Mouse (Mus musculus) heart, embryonic 15.5 days (tissue): Measurements from ENCODE around the gene Hmg20a. TPM values are rescaled to one million over a fixed set of nuclear protein-coding genes. Genes with fewer than 3 reads are reported as not detected.
A peak's percentile ranks its signal among the peaks of the same experiment; 100 is the strongest.

Source experiments
- ATAC-seq: fragments of 200-750 bp; cut with Nextera tagmentation; replicated peaks from 2 replicates; pipeline ENCODE4 v1.8.0; 2017; ENCODE audit warnings: low read depth, moderate TSS enrichment; ENCODE audit not compliant: insufficient number of reproducible peaks, insufficient read depth, low FRiP score
- H3K27ac ChIP-seq: fragments of 300-500 bp; sonication (generic); 2 replicates; pipeline ENCODE4 v1.5.1; 2015; ENCODE audit warnings: mild to moderate bottlenecking, inconsistent platforms
- H3K27me3 ChIP-seq: fragments of 300-500 bp; sonication (generic); 2 replicates; pipeline ENCODE4 v1.6.1; 2015; ENCODE audit warnings: inconsistent platforms
- H3K36me3 ChIP-seq: fragments of 300-500 bp; sonication (generic); 2 replicates; pipeline ENCODE4 v1.6.1; 2015; ENCODE audit warnings: mild to moderate bottlenecking, inconsistent platforms
- H3K4me1 ChIP-seq: fragments of 300-500 bp; sonication (generic); replicated peaks from 2 replicates; pipeline ENCODE4 v1.6.1; 2015; ENCODE audit warnings: inconsistent platforms
- H3K4me2 ChIP-seq: fragments of 300-500 bp; sonication (generic); 2 replicates; pipeline ENCODE4 v1.6.1; 2015; ENCODE audit warnings: inconsistent platforms, mild to moderate bottlenecking, moderate library complexity
- H3K4me3 ChIP-seq: fragments of 300-500 bp; sonication (generic); 2 replicates; pipeline ENCODE4 v1.5.1; 2015; ENCODE audit warnings: mild to moderate bottlenecking, inconsistent platforms
- H3K9ac ChIP-seq: fragments of 300-500 bp; sonication (generic); 2 replicates; pipeline ENCODE4 v1.6.1; 2015; ENCODE audit warnings: mild to moderate bottlenecking, inconsistent platforms
- H3K9me3 ChIP-seq: fragments of 300-500 bp; sonication (generic); replicated peaks from 2 replicates; pipeline ENCODE4 v1.6.1; 2016; ENCODE audit warnings: inconsistent platforms
- WGBS: fragments of 180-500 bp; shearing (Covaris S2); methylation state at CpG from one replicate; pipeline ENCODE4 v1.1.7; 2015; ENCODE audit warnings: mixed read lengths; 5-methylcytosine and 5-hydroxymethylcytosine counted together
- polyA plus RNA-seq: library from polyadenylated mRNA; unstranded; fragments of >200 nt; fragmentation: Nextera tagmentation; extraction: Ambion mirVana; gene quantifications from 2 replicates; pipeline ENCODE4 v1.2.1, GENCODE M21; 2015

Hmg20a gene
- polyA plus RNA-seq, 1 experiment from 2014 or later, result 48.9 TPM

DNA sequence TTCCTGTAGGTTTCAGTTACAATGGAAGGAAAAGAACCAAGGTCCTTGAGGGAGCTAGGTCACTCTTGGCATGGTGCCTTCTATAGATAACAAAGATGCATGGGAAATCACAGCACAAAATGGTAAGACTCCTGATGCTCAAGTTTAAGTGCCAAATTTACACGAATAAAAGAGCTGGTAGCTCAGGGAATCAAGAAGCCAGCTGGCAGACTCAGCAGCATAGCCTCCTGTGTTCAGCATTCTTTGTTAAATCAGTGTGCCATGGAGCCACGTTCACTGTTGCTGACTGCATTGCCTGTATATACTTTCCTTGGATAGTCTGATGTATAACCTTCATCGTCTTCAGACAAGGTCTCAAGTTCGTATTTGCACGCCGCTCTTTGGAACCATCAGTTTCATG, 33.2 kb downstream of the Hmg20a start:
- no peak overlapping the region for H3K27ac ChIP-seq
- no peaks in the 10 kb centered on the region for H3K27me3 ChIP-seq
- H3K9me3 ChIP-seq, result no peaks in the 10 kb centered on the region
- no peaks in the 10 kb centered on the region; the same call in 1 of the 2 replicates for H3K36me3 ChIP-seq
- no peak for ATAC-seq
- H3K4me1 ChIP-seq, result peaks cover 10% of the 10 kb centered on the region; the same call in 1 of the 2 replicates
- no peak overlapping the region for H3K4me3 ChIP-seq
- H3K9ac ChIP-seq, result no peak overlapping the region
- no peak overlapping the region for H3K4me2 ChIP-seq
- 79% methylated on average over 6 of the region's 6 CpGs for WGBS

DNA sequence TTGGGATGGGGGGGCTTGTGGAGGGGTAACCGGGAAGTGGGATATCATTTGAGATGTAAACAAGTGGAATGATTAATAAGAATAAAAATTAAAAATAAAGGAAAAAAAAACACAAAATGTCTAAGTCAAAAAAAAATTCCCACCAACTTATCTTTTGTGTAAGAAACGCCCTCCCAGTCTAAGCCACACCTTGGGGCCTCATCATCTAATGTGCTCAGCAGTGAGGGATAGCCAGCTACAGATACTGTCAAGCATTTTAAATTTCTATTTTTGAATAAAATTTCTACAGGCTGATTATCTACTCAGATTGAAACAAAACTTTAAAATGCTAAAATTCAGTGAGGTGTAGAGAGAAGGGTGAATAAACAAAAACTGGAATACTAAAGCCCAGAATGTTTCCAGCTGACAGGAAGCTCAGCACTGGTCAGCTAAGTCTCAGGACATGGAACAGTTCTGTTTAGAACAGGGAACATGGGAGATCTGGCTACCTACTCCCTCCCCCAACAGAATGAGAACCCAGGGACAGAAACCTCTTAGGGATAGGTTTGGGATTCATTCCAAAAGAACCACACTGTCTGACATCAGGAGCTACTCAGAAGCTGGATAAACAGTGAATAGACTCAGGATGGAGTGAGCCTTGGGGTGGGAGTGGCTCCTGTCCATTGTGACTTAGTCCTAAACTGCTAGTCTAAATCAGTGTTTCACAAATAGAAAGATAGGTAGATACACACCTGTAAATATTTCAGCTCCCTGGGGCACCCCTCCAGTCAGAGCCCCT, 34.8 kb downstream of the Hmg20a start:
- no peak for ATAC-seq
- WGBS, result 84% methylated on average over 2 of the region's 2 CpGs
- Histone ChIP-seq H3K27me3 (no peaks in the 10 kb centered on the region), H3K27ac (no peak overlapping the region), H3K9me3 (no peaks in the 10 kb centered on the region), H3K4me3 (no peak overlapping the region), H3K4me1 (peaks cover 10% of the 10 kb centered on the region; the same call in 1 of the 2 replicates), H3K9ac (no peak overlapping the region), H3K36me3 (no peaks in the 10 kb centered on the region; the same call in 1 of the 2 replicates), H3K4me2 (no peak overlapping the region)

DNA sequence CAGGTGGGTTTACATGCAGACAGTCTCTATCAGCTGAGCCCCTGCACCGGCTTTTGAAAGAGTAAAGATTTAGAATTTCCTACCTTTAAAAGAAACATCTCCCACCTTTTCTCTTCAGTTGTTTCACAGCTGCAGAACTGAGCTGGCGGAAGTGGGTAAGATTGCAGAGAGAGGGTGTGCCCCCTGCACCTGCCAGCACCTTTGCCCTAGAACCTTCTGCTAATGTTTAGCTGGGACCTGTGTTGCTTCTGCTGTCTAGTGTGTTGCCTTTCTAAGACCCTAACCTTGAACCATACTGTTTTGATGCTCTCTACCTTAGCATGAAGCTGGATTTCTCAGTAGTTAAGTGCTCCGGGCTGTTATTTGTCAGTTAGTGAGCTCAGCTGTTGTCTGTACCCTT, 38.0 kb downstream of the Hmg20a start:
- Histone ChIP-seq H3K9me3 (no peaks in the 10 kb centered on the region), H3K4me3 (no peak overlapping the region), H3K36me3 (no peaks in the 10 kb centered on the region; the same call in 1 of the 2 replicates), H3K4me1 (peaks cover 11% of the 10 kb centered on the region; the same call in 1 of the 2 replicates), H3K9ac (no peak overlapping the region), H3K27ac (no peak overlapping the region), H3K4me2 (no peak overlapping the region), H3K27me3 (no peaks in the 10 kb centered on the region)
- WGBS, result 90% methylated on average over 3 of the region's 3 CpGs
- no peak for ATAC-seq

DNA sequence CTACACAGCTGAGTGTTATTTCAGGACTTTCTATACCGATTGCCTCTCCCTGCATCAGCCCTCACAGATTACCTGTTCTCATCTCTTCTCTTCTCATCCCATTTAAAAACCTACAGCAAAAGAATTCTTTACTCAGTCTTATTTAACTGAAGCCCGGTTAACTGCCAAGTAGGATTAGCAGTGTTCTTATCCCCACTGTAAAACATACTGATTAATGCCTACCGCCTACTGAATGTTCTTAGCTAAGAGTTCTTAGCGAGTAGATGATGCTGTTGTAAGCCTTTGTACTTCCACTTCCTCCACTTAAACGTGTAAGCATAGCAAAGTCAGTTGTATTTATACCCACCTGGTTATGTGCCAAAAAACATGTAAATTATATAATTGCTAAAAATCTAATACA, 42.6 kb downstream of the Hmg20a start:
- 74% methylated on average over 5 of the region's 5 CpGs for WGBS
- no peak overlapping the region for H3K27ac ChIP-seq
- H3K4me3 ChIP-seq, result no peak overlapping the region
- H3K9me3 ChIP-seq, result no peaks in the 10 kb centered on the region
- no peaks in the 10 kb centered on the region for H3K27me3 ChIP-seq
- H3K4me1 ChIP-seq, result peaks cover 39% of the 10 kb centered on the region
- no peak overlapping the region for H3K9ac ChIP-seq
- no peak for ATAC-seq
- no peaks in the 10 kb centered on the region; the same call in 1 of the 2 replicates for H3K36me3 ChIP-seq
- H3K4me2 ChIP-seq, result no peak overlapping the region

DNA sequence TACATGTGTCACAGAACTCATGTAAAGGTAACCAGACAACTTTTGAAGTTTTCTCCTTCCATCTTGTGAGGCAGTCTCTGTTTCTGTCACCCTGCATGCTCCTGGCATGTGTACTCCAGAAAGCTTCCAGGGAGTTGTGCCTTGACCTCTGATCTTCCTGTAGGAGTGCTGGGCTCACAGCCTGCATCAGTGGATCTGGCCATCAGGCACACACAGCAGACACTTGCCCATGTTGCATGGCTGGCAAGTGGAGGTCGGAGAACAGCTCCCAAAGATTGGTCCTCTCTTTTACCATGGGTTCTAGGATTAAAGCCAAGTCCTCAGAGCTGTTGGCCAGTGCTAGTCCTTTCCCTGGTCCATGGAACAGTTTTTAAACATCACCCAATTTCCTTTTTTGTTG, 44.2 kb downstream of the Hmg20a start:
- Histone ChIP-seq H3K9me3 (no peaks in the 10 kb centered on the region), H3K4me2 (no peak overlapping the region), H3K9ac (no peak overlapping the region), H3K27me3 (no peaks in the 10 kb centered on the region), H3K27ac (peak overlapping the region; percentile 78; the same call in 1 of the 2 replicates), H3K4me3 (no peak overlapping the region), H3K4me1 (peaks cover 46% of the 10 kb centered on the region), H3K36me3 (peaks cover 4% of the 10 kb centered on the region)
- no peak for ATAC-seq
- WGBS, result 93% methylated on average over 1 of the region's 1 CpGs

DNA sequence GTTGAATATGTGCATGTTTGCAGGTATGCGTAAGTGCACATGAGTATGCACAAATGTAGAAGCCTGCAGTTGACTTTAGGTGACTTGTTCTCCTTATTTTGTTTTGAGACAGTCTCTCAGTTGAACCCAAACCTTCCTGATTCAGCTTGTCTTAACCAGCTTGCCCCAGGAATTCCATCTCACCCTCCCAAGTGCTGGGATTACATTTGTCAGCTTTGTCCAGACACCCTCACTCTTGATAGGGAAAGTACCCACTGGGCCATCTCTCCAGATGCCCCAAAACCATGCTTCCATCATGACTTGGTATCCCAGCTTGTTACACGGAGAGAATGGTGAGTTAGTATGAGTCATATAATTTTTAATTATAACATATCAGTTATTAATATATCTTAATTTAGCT, 44.6 kb downstream of the Hmg20a start:
- peaks cover 46% of the 10 kb centered on the region for H3K4me1 ChIP-seq
- H3K27ac ChIP-seq, result peak overlapping the region; percentile 78
- H3K27me3 ChIP-seq, result no peaks in the 10 kb centered on the region
- ATAC-seq, result no peak
- H3K9ac ChIP-seq, result no peak overlapping the region
- no peaks in the 10 kb centered on the region for H3K9me3 ChIP-seq
- no peak overlapping the region for H3K4me2 ChIP-seq
- no peak overlapping the region for H3K4me3 ChIP-seq
- 84% methylated on average over 2 of the region's 2 CpGs for WGBS
- H3K36me3 ChIP-seq, result peaks cover 8% of the 10 kb centered on the region

DNA sequence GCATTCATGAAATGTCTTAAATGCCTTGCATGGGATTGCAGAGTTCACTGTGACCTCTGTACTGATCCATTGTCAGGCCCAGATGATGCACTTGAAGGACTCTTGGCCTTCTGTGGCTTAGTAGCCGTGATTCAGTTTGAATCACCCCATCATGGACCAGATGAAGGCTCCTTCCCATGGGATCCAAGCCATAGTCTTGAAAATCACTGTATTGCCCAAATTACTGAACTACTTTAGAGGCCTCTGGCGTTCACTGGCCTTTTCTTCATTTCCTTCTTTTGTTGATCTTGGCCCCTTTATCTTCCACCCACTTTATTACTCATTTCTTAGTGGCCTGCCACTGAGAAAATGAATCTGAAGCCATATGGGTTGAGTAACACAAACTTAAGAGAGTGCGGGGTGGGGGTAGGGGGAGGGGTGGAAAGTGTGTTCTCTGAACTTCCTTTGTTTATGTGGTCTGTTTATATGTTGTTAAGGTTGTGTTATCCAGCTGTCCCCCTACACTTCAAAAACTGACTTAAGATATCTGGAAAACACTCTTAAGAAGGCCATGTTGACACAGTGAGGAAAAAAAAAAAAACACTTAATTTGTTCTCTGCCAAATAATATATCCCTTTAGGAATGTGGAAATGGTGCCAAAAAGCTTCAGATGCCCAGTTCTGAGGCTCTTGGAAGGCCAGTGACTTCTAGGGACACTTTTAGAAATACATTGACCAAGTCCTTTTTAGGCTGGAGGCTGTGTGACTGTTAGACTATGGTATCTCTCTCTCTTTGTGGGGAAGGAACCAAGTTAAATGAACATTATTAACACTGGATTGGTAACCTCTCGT, 45.5 kb downstream of the Hmg20a start:
- ATAC-seq, result no peak; the same call in 1 of the 2 replicates
- Histone ChIP-seq H3K9me3 (no peaks in the 10 kb centered on the region), H3K4me1 (peaks cover 46% of the 10 kb centered on the region), H3K4me2 (no peak overlapping the region), H3K9ac (no peak overlapping the region), H3K27me3 (no peaks in the 10 kb centered on the region), H3K4me3 (no peak overlapping the region), H3K27ac (peak overlapping the region; percentile 78), H3K36me3 (peaks cover 12% of the 10 kb centered on the region)
- 42% methylated on average over 4 of the region's 4 CpGs for WGBS

DNA sequence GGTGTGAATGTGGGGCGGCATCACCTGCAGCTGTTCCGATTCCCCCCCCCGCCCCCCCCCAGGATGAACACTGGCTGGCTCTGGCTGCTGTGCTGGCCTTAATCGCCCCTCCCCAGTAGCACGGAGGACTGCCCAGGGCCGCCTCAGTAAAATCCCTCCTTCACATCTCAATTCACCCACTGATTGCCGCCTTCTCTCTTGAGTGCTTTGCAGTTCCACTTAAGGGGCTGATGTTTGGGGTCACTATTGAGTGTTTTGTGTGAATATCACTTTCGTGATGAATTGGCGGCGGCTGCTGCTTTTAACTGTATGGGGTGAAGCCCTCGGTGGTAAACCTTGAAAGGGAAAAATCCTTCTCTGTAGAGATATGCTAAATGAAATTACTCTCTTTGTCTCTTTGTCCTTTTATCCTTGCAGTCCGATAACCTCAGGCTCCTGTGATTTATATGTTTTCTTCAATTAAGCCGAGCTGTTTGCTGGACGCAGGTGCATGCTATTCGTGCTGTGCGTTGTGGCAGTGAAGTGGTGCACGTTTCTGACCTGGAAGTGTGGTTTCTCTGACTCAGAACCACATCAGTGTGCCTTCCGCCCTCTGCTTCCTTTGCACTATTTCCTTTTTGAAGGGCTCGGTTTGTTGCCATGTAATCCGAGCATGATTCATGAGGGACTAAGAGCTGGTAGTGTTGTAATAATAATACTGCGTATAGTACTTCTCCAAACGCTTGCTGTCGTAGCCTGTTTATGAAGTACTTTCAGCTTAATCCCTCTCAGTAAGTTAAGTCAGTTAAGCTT, 46.6 kb downstream of the Hmg20a start:
- Histone ChIP-seq H3K4me1 (peaks cover 57% of the 10 kb centered on the region), H3K4me3 (no peak overlapping the region), H3K9me3 (no peaks in the 10 kb centered on the region), H3K27me3 (no peaks in the 10 kb centered on the region), H3K36me3 (peaks cover 12% of the 10 kb centered on the region), H3K27ac (peak overlapping the region; percentile 78), H3K9ac (no peak overlapping the region), H3K4me2 (peak overlapping the region; percentile 25; the same call in 1 of the 2 replicates)
- WGBS, result 47% methylated on average over 23 of the region's 23 CpGs
- ATAC-seq, result no peak

DNA sequence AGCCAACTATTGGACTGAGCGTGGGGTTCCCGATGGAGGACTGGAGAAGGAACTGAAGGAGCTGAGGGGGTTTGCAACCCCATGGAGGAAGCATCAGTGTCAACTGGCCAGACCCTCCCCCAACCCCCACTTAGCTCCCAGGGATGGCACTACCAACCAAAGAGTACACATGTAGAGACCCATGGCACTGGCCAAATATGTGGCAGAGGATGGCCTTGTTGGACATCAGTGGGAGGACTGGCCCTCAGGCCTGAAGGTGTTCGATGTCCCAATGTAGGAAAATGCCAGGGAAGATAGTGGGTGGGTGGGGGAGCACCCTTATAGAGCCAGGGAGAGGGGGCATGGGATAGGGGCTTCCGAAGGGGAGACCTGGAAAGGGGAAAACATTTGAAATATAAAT, 47.8 kb downstream of the Hmg20a start:
- 0 out of 2 replicates have a peak overlapping the region, but pooled peaks have one; percentile 78 for H3K27ac ChIP-seq
- no peak; the same call in 1 of the 2 replicates for ATAC-seq
- no peak overlapping the region for H3K9ac ChIP-seq

DNA sequence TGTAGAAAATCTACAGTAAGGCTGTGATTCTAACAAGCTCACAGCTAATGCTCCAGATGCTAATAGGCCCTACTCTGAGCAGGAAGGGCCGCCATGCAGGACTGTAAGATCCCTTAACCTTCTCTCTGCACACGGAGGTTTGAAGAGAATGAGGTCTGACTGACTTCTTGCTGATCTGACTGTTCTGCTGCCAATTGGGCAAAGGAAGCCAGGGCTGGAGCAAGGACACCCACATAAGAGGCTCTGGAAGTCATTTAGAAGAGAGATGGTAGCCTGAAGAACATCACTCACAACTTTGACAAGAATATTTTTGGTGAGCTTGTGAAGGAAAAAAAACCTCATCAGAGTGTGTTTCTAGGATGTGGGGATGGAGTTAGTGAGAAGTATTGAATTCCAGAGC, 51.2 kb downstream of the Hmg20a start:
- no peak overlapping the region for H3K9ac ChIP-seq
- H3K36me3 ChIP-seq, result peaks cover 20% of the 10 kb centered on the region
- 37% methylated on average over 2 of the region's 2 CpGs for WGBS
- H3K27me3 ChIP-seq, result no peaks in the 10 kb centered on the region
- peak overlapping the region; percentile 60 for H3K27ac ChIP-seq
- no peak for ATAC-seq
- no peak overlapping the region for H3K4me2 ChIP-seq
- no peaks in the 10 kb centered on the region for H3K9me3 ChIP-seq
- H3K4me1 ChIP-seq, result peaks cover 36% of the 10 kb centered on the region
- H3K4me3 ChIP-seq, result no peak overlapping the region

More for the DNA sequence above, 47.8 kb downstream of the Hmg20a start:
- H3K4me2 ChIP-seq, result no peak overlapping the region
- H3K9me3 ChIP-seq, result no peaks in the 10 kb centered on the region
- WGBS, result 60% methylated on average over 4 of the region's 4 CpGs
- peaks cover 12% of the 10 kb centered on the region for H3K36me3 ChIP-seq
- no peak overlapping the region for H3K4me3 ChIP-seq
- H3K27me3 ChIP-seq, result no peaks in the 10 kb centered on the region
- H3K4me1 ChIP-seq, result peaks cover 58% of the 10 kb centered on the region

DNA sequence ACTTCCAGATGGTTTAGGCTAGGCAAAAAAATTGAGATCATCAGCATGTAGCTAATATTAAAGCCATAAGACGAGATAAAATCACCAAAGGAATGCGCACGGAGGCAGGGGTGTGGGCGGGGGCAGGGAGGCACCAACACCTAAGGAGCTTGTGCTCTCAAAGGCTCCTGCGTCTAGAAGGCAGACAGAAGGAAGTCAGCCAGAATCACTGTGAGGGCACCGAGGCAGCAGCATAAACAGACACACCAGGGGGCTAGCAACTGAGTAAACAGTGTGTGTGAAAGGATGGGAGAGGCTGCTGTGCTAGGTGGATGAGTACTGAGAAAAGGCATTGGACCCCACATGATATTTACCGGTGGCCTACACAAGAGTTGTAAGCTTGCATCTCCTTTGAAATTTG, 51.9 kb downstream of the Hmg20a start:
- no peak overlapping the region for H3K9ac ChIP-seq
- no peak overlapping the region for H3K4me3 ChIP-seq
- WGBS, result 30% methylated on average over 7 of the region's 7 CpGs
- H3K27me3 ChIP-seq, result no peaks in the 10 kb centered on the region
- ATAC-seq, result no peak
- no peaks in the 10 kb centered on the region for H3K9me3 ChIP-seq
- H3K4me1 ChIP-seq, result peaks cover 29% of the 10 kb centered on the region
- peak overlapping the region; percentile 60 for H3K27ac ChIP-seq
- peaks cover 21% of the 10 kb centered on the region for H3K36me3 ChIP-seq
- H3K4me2 ChIP-seq, result no peak overlapping the region
